Mouse (Mus musculus): Measurements from ENCODE around the gene Zfp958. TPM values are rescaled to one million over a fixed set of nuclear protein-coding genes. Genes with fewer than 3 reads are reported as not detected.

The Zfp958 gene
- polyA plus RNA-seq, 1 experiment = 5.8 TPM

- TF ChIP-seq POLR2A (IDR thresholded peaks at IDR 0.05; ENCODE audit: borderline replicate concordance, extremely low read depth, insufficient read depth, insufficient read length, poor library complexity, severe bottlenecking) = no peak
- TF ChIP-seq CTCF (IDR thresholded peaks at IDR 0.05; ENCODE audit: borderline replicate concordance, extremely low read depth, insufficient read depth, insufficient read length) = no peak
These were observed 62.4 kb downstream of the Zfp958 start for GRCm38 (mm10) chr8:4675191-4676003.

GRCm38 (mm10) chr8:4676586-4676985 lies 63.6 kb downstream of the Zfp958 start:
- TF ChIP-seq POLR2A (IDR thresholded peaks at IDR 0.05; ENCODE audit: borderline replicate concordance, extremely low read depth, insufficient read depth, insufficient read length, poor library complexity, severe bottlenecking) = no peak
- no peak for TF ChIP-seq CTCF (IDR thresholded peaks at IDR 0.05; ENCODE audit: borderline replicate concordance, extremely low read depth, insufficient read depth, insufficient read length)
- DNase-seq (ENCODE audit: low read depth) = peak; percentile 6

More at GRCm38 (mm10) chr8:4675191-4676003, 62.4 kb downstream of the Zfp958 start:
- peak; percentile 2 for DNase-seq (ENCODE audit: low read depth)

- DNase-seq (ENCODE audit: low read depth) = peak; percentile 100
- peak; percentile 47; the same call in 1 of the 2 replicates for TF ChIP-seq POLR2A (IDR thresholded peaks at IDR 0.05; ENCODE audit: borderline replicate concordance, extremely low read depth, insufficient read depth, insufficient read length, poor library complexity, severe bottlenecking)
- TF ChIP-seq CTCF (IDR thresholded peaks at IDR 0.05; ENCODE audit: borderline replicate concordance, extremely low read depth, insufficient read depth, insufficient read length) = 0 out of 2 replicates have a peak, but pooled peaks have one; percentile 0
These were observed 64.6 kb downstream of the Zfp958 start for GRCm38 (mm10) chr8:4677265-4678217.

GRCm38 (mm10) chr8:4678218-4678907 lies 65.4 kb downstream of the Zfp958 start:
- TF ChIP-seq CTCF (IDR thresholded peaks at IDR 0.05; ENCODE audit: borderline replicate concordance, extremely low read depth, insufficient read depth, insufficient read length) = no peak
- no peak for TF ChIP-seq POLR2A (IDR thresholded peaks at IDR 0.05; ENCODE audit: borderline replicate concordance, extremely low read depth, insufficient read depth, insufficient read length, poor library complexity, severe bottlenecking)
- no peak for DNase-seq (ENCODE audit: low read depth)

- no peak for DNase-seq (ENCODE audit: low read depth)
- TF ChIP-seq POLR2A (IDR thresholded peaks at IDR 0.05; ENCODE audit: borderline replicate concordance, extremely low read depth, insufficient read depth, insufficient read length, poor library complexity, severe bottlenecking) (no peak), CTCF (IDR thresholded peaks at IDR 0.05; ENCODE audit: borderline replicate concordance, extremely low read depth, insufficient read depth, insufficient read length) (no peak)
These were observed 66.1 kb downstream of the Zfp958 start for GRCm38 (mm10) chr8:4678908-4679545.

GRCm38 (mm10) chr8:4679796-4680195 lies 66.8 kb downstream of the Zfp958 start:
- TF ChIP-seq POLR2A (IDR thresholded peaks at IDR 0.05; ENCODE audit: borderline replicate concordance, extremely low read depth, insufficient read depth, insufficient read length, poor library complexity, severe bottlenecking) (no peak), CTCF (IDR thresholded peaks at IDR 0.05; ENCODE audit: borderline replicate concordance, extremely low read depth, insufficient read depth, insufficient read length) (no peak)
- peak; percentile 1 for DNase-seq (ENCODE audit: low read depth)

Other genes starting within 250 kb of the Zfp958 start
- gene Cers4, start 120.1 kb upstream of the Zfp958 start, polyA plus RNA-seq (2012; rRNA removed) = 51.8 and 63.7 TPM in 2 replicates
- 8.9 and 13.4 TPM in 2 replicates for gene Shcbp1, start 166.4 kb downstream of the Zfp958 start, polyA plus RNA-seq (2012; rRNA removed)

All from brain, embryonic 14.5 days (tissue).